Mouse (Mus musculus): ENCODE results near the gene 2510039O18Rik.

DNA sequence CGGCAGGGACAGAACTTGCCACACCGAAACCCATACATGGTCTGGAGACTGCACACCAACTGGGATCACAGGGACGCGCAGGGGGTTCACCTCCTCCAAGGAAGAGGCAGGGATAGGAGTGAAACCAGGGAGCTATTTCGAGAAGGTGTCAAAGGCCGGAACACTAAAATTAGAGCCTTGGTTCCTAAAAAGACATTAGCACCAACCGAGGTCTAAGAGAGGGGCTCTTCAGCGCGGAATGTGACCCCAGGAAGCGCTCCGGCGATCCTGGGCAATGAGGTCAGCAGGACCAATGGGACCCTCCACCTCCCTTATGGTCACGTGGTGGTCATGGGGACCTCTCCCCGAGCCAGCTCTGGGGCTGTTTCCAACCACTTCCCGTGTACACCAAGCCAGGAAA, 22.9 kb downstream of the 2510039O18Rik start:
- TF ChIP-seq CTCF (IDR thresholded peaks at IDR 0.05 in 2 of 3, conservative IDR thresholded peaks at IDR 0.05 in 1 of 3; ENCODE audit: control insufficient read depth in 1 of 3, insufficient read depth in 1 of 3, low read depth in 2 of 3, low read length in 3 of 3, poor library complexity in 1 of 3, severe bottlenecking in 1 of 3), result no peak
- TF ChIP-seq POLR2AphosphoS2 (IDR thresholded peaks at IDR 0.05; ENCODE audit: low read length), result no peak
